Mouse (Mus musculus): Measurements from ENCODE around the gene Vdac2. TPM values are rescaled to one million over a fixed set of nuclear protein-coding genes. Genes with fewer than 3 reads are reported as not detected.
A peak's percentile ranks its signal among the peaks of the same experiment; 100 is the strongest.

Gene Vdac2
- polyA plus RNA-seq, 1 experiment from 2014 or later = 282 TPM

DNA sequence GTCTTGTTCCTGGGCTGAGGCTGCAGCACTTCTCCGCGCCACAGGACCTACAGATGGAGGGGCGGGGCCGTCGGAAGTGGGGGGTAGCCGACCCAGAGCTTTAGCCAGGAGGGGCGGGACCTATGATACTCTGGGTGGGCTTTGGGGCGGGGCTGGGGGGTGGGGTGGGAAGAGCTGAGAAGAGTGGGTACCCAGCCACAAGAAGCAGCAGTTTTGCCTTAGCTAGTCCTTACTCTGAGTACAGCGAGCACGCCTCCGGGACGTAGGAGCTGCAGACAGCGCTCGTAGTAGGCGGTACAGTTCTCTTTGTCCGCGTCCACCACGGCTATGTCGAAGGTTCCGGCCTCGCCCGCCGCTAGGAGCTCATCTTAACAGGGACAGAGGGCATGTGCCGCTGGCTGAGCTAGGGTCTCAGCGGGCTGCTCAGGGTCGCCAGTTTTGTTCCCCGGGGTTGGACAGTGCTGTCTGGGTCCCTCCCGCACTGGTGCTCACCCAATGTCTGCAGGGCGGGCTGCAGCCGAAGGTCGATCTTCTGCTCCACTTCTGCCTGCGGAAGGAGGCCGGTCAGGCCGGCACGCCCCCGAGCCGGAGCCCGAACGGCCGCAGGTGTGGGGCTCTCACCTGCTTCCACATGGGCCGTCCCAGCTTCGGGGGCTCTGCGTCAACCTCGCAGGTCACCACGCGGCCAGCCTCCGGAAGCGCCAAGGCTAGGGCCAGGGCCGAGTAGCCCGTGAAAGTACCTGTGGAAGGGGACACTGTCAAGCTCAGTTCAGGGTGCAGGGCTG is 22.5 kb downstream of the Vdac2 start:
- peak overlapping the region; percentile 46; the same call in 1 of the 2 replicates for H3K27ac ChIP-seq (replicated peaks)
- under 1% methylated on average over 50 of the region's 50 CpGs for WGBS
- H3K36me3 ChIP-seq = peaks cover 37% of the 10 kb centered on the region
- H3K27me3 ChIP-seq = no peaks in the 10 kb centered on the region
- no peaks in the 10 kb centered on the region for H3K9me3 ChIP-seq
- H3K9ac ChIP-seq = peak overlapping the region; percentile 72
- peaks cover 21% of the 10 kb centered on the region for H3K4me1 ChIP-seq (replicated peaks)
- peak; percentile 52 for ATAC-seq (ENCODE audit: low FRiP score, low read depth)
- peak overlapping the region; percentile 88 for H3K4me2 ChIP-seq
- H3K4me3 ChIP-seq = peak overlapping the region; percentile 67

- Histone ChIP-seq H3K4me2 (peak within 1 kb of the TSS; percentile 88), H3K27me3 (no peaks in the 10 kb centered on the region), H3K36me3 (peaks cover 32% of the 10 kb centered on the region), H3K4me3 (peak within 1 kb of the TSS; percentile 67), H3K9ac (peak within 1 kb of the TSS; percentile 72), H3K27ac (replicated peaks) (peak within 1 kb of the TSS; percentile 67), H3K4me1 (replicated peaks) (peaks cover 22% of the 10 kb centered on the region), H3K9me3 (no peaks in the 10 kb centered on the region)
- ATAC-seq (ENCODE audit: low FRiP score, low read depth) = peak; percentile 86
- under 1% methylated on average over 51 of the region's 51 CpGs for WGBS
Measured at GRCm38 (mm10) chr14:21848166-21849154, 23.4 kb downstream of the Vdac2 start, which contains the start of gene Comtd1. TSS of gene Comtd1 (minus strand) at chr14:21848977.

DNA sequence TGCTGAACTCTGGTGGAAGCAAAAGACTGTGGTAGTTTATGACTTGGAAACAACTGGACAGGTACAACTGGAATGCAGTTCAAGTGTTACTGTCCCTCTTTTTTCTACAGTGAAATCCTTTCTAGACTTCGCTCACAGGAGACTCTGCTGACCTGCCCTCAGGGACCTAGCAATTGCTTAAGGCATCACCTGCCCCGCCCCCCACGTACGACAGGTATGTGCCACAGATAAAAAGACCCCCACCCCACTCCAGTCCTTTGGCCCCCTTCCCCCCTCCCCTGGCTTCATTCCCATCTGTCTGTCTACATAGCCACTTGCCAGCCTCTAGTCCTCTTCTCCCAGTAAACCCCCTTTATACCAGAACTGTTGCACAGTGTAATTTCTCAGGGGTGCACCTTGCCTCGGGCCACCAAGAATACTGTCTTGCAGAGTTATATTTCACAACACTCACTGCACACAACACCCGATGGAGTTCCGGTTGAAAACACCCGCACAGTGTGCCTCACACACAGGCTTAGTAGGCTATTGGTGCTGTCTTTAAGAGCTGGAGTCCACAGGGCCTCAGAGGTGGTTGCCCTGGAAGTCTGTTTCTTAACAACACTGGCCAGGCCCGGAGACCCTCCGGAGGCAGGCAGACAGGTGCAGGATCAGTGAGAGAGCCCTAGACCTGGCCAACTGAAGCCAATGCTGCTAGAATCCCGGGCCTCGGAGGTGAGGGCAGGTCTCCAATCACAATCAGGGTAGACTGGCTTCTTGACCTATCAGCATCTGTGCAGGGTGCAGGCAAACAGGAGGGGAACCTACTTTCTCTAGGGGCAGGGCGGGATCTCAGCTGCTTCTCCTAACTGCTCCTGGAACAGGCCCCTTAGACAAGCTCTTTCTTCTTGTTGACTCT is 24.7 kb downstream of the Vdac2 start:
- Histone ChIP-seq H3K4me3 (no peak overlapping the region), H3K27me3 (no peaks in the 10 kb centered on the region), H3K9me3 (no peaks in the 10 kb centered on the region), H3K4me2 (no peak overlapping the region), H3K27ac (replicated peaks) (no peak overlapping the region), H3K9ac (no peak overlapping the region), H3K4me1 (replicated peaks) (peaks cover 30% of the 10 kb centered on the region), H3K36me3 (peaks cover 19% of the 10 kb centered on the region)
- 90% methylated on average over 13 of the region's 13 CpGs for WGBS
- ATAC-seq (ENCODE audit: low FRiP score, low read depth) = no peak

DNA sequence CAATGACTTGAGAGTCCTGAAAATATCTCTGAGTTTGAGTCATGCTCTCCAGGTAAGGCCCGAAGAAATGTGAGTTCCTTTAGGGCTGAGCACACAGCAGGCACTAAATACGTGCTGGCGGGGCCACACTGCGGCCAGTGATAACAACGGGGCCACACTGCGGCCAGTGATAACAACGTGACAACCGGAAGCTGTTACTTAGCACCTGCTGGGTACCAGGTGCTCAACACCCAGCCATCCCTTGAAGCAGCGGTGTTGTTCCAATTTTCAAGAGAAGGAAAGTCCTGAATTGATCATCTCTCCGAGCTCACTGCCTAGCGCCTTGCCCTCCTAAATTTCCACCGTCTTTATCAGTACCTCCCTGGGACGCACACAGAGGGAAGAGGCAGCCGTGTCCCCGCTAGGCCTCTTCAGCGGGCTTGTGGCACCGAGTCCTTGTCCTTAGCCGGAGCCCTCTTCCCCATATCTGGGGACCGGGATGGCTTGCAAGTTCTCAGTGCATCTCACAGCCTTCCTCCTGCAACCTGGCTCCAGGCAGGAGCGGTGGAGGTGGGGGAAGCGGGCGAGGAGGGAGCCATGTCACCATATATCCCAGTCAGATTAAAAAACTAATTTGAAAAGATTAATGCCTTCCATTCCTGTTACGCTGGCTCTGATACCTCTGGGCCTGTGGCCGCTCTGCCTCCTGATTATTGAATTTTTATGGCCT is 25.5 kb downstream of the Vdac2 start:
- Histone ChIP-seq H3K4me3 (no peak overlapping the region), H3K4me1 (replicated peaks) (peaks cover 30% of the 10 kb centered on the region), H3K9ac (no peak overlapping the region), H3K4me2 (no peak overlapping the region), H3K36me3 (peaks cover 11% of the 10 kb centered on the region), H3K27ac (replicated peaks) (no peak overlapping the region), H3K27me3 (no peaks in the 10 kb centered on the region), H3K9me3 (no peaks in the 10 kb centered on the region)
- 81% methylated on average over 24 of the region's 24 CpGs for WGBS
- no peak for ATAC-seq (ENCODE audit: low FRiP score, low read depth)

DNA sequence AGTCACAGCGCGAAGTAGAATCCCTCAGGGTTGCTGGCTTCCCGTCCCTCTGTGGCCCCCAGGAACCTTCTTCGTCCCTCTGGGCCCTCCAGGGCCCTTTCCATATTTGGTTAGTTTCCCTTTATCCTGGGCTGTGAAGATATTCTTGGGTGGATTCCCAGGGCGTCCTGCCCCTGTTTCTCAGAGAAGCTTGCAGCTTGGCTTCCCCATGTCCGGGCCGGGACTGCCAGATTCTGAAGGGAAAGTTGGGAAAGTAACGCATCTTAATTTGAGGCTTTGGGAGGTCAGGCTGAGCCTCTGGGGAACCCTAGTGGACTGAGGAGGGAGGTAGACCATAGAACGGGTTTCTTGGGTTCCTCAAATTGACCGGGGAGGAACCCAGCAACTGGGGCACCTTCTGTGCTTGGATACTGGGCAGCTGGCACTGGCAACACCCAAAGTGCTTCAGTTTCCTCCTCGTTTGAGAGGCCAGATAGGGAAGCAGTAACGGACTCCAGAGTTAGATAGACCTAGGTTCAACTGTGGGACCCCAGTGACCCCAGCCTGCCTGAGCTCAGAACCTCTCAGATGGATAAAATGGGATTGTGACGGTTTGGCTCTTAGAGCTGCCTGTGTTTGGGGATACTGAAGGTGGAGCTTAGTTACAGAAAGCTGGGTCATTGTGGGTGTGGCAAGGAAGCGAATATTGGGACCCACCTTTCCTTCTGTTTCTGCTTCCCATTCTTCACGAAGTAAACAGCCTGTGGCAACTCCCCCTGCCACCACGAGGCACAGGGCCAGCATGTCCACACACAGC is 27.2 kb downstream of the Vdac2 start:
- H3K4me3 ChIP-seq = no peak overlapping the region
- 85% methylated on average over 16 of the region's 16 CpGs for WGBS
- H3K36me3 ChIP-seq = no peaks in the 10 kb centered on the region
- H3K4me2 ChIP-seq = no peak overlapping the region
- no peaks in the 10 kb centered on the region for H3K9me3 ChIP-seq
- no peaks in the 10 kb centered on the region for H3K27me3 ChIP-seq
- ATAC-seq (ENCODE audit: low FRiP score, low read depth) = no peak
- no peak overlapping the region for H3K27ac ChIP-seq (replicated peaks)
- H3K4me1 ChIP-seq (replicated peaks) = peaks cover 26% of the 10 kb centered on the region
- no peak overlapping the region for H3K9ac ChIP-seq

GRCm38 (mm10) chr14:21853456-21854109 is 28.5 kb downstream of the Vdac2 start:
- Histone ChIP-seq H3K4me3 (peak overlapping the region; percentile 6; the same call in 1 of the 2 replicates), H3K27ac (replicated peaks) (no peak overlapping the region), H3K4me2 (peak overlapping the region; percentile 47), H3K9ac (0 out of 2 replicates have a peak overlapping the region, but pooled peaks have one; percentile 3), H3K4me1 (replicated peaks) (peaks cover 16% of the 10 kb centered on the region), H3K27me3 (no peaks in the 10 kb centered on the region), H3K9me3 (no peaks in the 10 kb centered on the region), H3K36me3 (no peaks in the 10 kb centered on the region)
- 9% methylated on average over 17 of the region's 17 CpGs for WGBS
- ATAC-seq (ENCODE audit: low FRiP score, low read depth) = no peak

- Histone ChIP-seq H3K9ac (0 out of 2 replicates have a peak overlapping the region, but pooled peaks have one; percentile 3), H3K4me2 (peak overlapping the region; percentile 47), H3K9me3 (no peaks in the 10 kb centered on the region), H3K36me3 (no peaks in the 10 kb centered on the region), H3K27me3 (no peaks in the 10 kb centered on the region), H3K4me1 (replicated peaks) (peaks cover 16% of the 10 kb centered on the region), H3K4me3 (no peak overlapping the region), H3K27ac (replicated peaks) (no peak overlapping the region)
- 83% methylated on average over 9 of the region's 9 CpGs for whole genome bisulfite sequencing
- ATAC-seq (ENCODE audit: low FRiP score, low read depth) = no peak
Measured at GRCm38 (mm10) chr14:21854271-21854670, 29.2 kb downstream of the Vdac2 start.

- WGBS = 28% methylated on average over 3 of the region's 3 CpGs
- no peak for ATAC-seq (ENCODE audit: low FRiP score, low read depth)
- Histone ChIP-seq H3K4me3 (no peak overlapping the region), H3K36me3 (no peaks in the 10 kb centered on the region), H3K9me3 (no peaks in the 10 kb centered on the region), H3K4me2 (no peak overlapping the region), H3K27ac (replicated peaks) (no peak overlapping the region), H3K27me3 (no peaks in the 10 kb centered on the region), H3K9ac (no peak overlapping the region), H3K4me1 (replicated peaks) (peaks cover 10% of the 10 kb centered on the region)
Measured at GRCm38 (mm10) chr14:21855961-21856360, 30.9 kb downstream of the Vdac2 start.

- Histone ChIP-seq H3K4me1 (replicated peaks) (peaks cover 10% of the 10 kb centered on the region), H3K9ac (no peak overlapping the region), H3K4me2 (no peak overlapping the region), H3K36me3 (no peaks in the 10 kb centered on the region), H3K27ac (replicated peaks) (no peak overlapping the region), H3K4me3 (no peak overlapping the region), H3K27me3 (no peaks in the 10 kb centered on the region), H3K9me3 (no peaks in the 10 kb centered on the region)
- ATAC-seq (ENCODE audit: low FRiP score, low read depth) = no peak
- 85% methylated on average over 14 of the region's 14 CpGs for WGBS
Measured at GRCm38 (mm10) chr14:21856886-21857285, 31.8 kb downstream of the Vdac2 start.

GRCm38 (mm10) chr14:21866291-21866690 is 41.3 kb downstream of the Vdac2 start:
- Histone ChIP-seq H3K27me3 (no peaks in the 10 kb centered on the region), H3K9me3 (no peaks in the 10 kb centered on the region), H3K4me3 (no peak overlapping the region), H3K27ac (replicated peaks) (no peak overlapping the region), H3K4me1 (replicated peaks) (no peaks in the 10 kb centered on the region), H3K36me3 (no peaks in the 10 kb centered on the region), H3K4me2 (no peak overlapping the region), H3K9ac (no peak overlapping the region)
- no peak for ATAC-seq (ENCODE audit: low FRiP score, low read depth)
- WGBS = 50% methylated on average over 7 of the region's 7 CpGs

Data from hindbrain, embryonic 15.5 days (tissue).